Mouse (Mus musculus) liver, embryonic 12.5 days (tissue): ENCODE results near the gene Gm28230. TPM values are rescaled to one million over a fixed set of nuclear protein-coding genes. Genes with fewer than 3 reads are reported as not detected.

ENCODE experiments used
- ATAC-seq: fragments of 200-750 bp; cut with Nextera tagmentation; 2 replicates; pipeline ENCODE4 v1.8.0; 2017; ENCODE audit warnings: moderate number of reproducible peaks, mild to moderate bottlenecking, moderate library complexity
- H3K27ac ChIP-seq: fragments of 300-500 bp; sonication (generic); 2 replicates; pipeline ENCODE4 v1.5.1; 2016; ENCODE audit warnings: mild to moderate bottlenecking
- H3K27me3 ChIP-seq: fragments of 300-500 bp; sonication (generic); replicated peaks from 2 replicates; pipeline ENCODE4 v1.6.1; 2016; ENCODE audit warnings: mild to moderate bottlenecking, moderate library complexity
- H3K36me3 ChIP-seq: fragments of 300-500 bp; sonication (generic); 2 replicates; pipeline ENCODE4 v1.6.1; 2016; ENCODE audit warnings: mild to moderate bottlenecking, moderate library complexity
- H3K4me1 ChIP-seq: fragments of 300-500 bp; sonication (generic); 2 replicates; pipeline ENCODE4 v1.6.1; 2016
- H3K4me2 ChIP-seq: fragments of 300-500 bp; sonication (generic); 2 replicates; pipeline ENCODE4 v1.6.1; 2016; ENCODE audit warnings: mild to moderate bottlenecking, moderate library complexity
- H3K4me3 ChIP-seq: fragments of 300-500 bp; sonication (generic); 2 replicates; pipeline ENCODE4 v1.5.1; 2016; ENCODE audit warnings: mild to moderate bottlenecking, moderate library complexity
- H3K9ac ChIP-seq: fragments of 300-500 bp; sonication (generic); 2 replicates; pipeline ENCODE4 v1.6.1; 2016; ENCODE audit warnings: mild to moderate bottlenecking, moderate library complexity
- H3K9me3 ChIP-seq: fragments of 300-500 bp; sonication (generic); replicated peaks from 2 replicates; pipeline ENCODE4 v1.6.1; 2016; ENCODE audit warnings: mild to moderate bottlenecking, moderate library complexity
- WGBS: fragments of 180-500 bp; shearing (Covaris S2); methylation state at CpG from one replicate; pipeline ENCODE4 v1.1.7; 2016; ENCODE audit not compliant: insufficient replicate concordance; 5-methylcytosine and 5-hydroxymethylcytosine counted together
- polyA plus RNA-seq: library from polyadenylated mRNA; unstranded; fragments of >200 nt; fragmentation: Nextera tagmentation; extraction: Ambion mirVana; gene quantifications from 2 replicates; pipeline ENCODE4 v1.2.1, GENCODE M21; 2016

Gene Gm28230
- polyA plus RNA-seq, 1 experiment from 2014 or later = not detected

GRCm38 (mm10) chr2:74741252-74741978 is 14.9 kb downstream of the Gm28230 start:
- ATAC-seq = no peak
- H3K4me3 ChIP-seq = no peak overlapping the region
- H3K9me3 ChIP-seq = no peaks in the 10 kb centered on the region
- H3K4me1 ChIP-seq = no peaks in the 10 kb centered on the region
- no peak overlapping the region for H3K4me2 ChIP-seq
- H3K27ac ChIP-seq = no peak overlapping the region
- H3K36me3 ChIP-seq = no peaks in the 10 kb centered on the region
- peaks cover 97% of the 10 kb centered on the region for H3K27me3 ChIP-seq
- 35% methylated on average over 2 of the region's 3 CpGs for WGBS
- no peak overlapping the region for H3K9ac ChIP-seq

- no peaks in the 10 kb centered on the region for H3K36me3 ChIP-seq
- H3K27ac ChIP-seq = no peak overlapping the region
- 0 out of 2 replicates have a peak, but pooled peaks cover 4% of the 10 kb centered on the region for H3K4me1 ChIP-seq
- no peak overlapping the region for H3K4me2 ChIP-seq
- no peak overlapping the region for H3K9ac ChIP-seq
- no peak for ATAC-seq
- no peaks in the 10 kb centered on the region for H3K9me3 ChIP-seq
- H3K4me3 ChIP-seq = no peak overlapping the region
- H3K27me3 ChIP-seq = peaks cover 97% of the 10 kb centered on the region
Measured at GRCm38 (mm10) chr2:74741979-74742277, 15.4 kb downstream of the Gm28230 start.

GRCm38 (mm10) chr2:74745540-74746297 is 19.2 kb downstream of the Gm28230 start:
- Histone ChIP-seq H3K4me3 (no peak overlapping the region), H3K4me1 (0 out of 2 replicates have a peak, but pooled peaks cover 12% of the 10 kb centered on the region), H3K9ac (no peak overlapping the region), H3K27ac (no peak overlapping the region), H3K36me3 (no peaks in the 10 kb centered on the region), H3K4me2 (no peak overlapping the region), H3K27me3 (peaks cover 97% of the 10 kb centered on the region), H3K9me3 (no peaks in the 10 kb centered on the region)
- WGBS = 13% methylated on average over 6 of the region's 6 CpGs
- no peak for ATAC-seq

GRCm38 (mm10) chr2:74746298-74746921 is 19.9 kb downstream of the Gm28230 start:
- no peak for ATAC-seq
- Histone ChIP-seq H3K27me3 (peaks cover 97% of the 10 kb centered on the region), H3K4me2 (peak overlapping the region; percentile 14; the same call in 1 of the 2 replicates), H3K9ac (no peak overlapping the region), H3K4me1 (0 out of 2 replicates have a peak, but pooled peaks cover 12% of the 10 kb centered on the region), H3K36me3 (no peaks in the 10 kb centered on the region), H3K9me3 (no peaks in the 10 kb centered on the region), H3K27ac (no peak overlapping the region), H3K4me3 (no peak overlapping the region)
- WGBS = 2% methylated on average over 58 of the region's 58 CpGs

GRCm38 (mm10) chr2:74747006-74747405 is 20.5 kb downstream of the Gm28230 start:
- 7% methylated on average over 24 of the region's 24 CpGs for WGBS
- H3K27ac ChIP-seq = no peak overlapping the region
- no peak overlapping the region for H3K4me3 ChIP-seq

GRCm38 (mm10) chr2:74747661-74748141 is 21.2 kb downstream of the Gm28230 start:
- Histone ChIP-seq H3K9ac (no peak overlapping the region), H3K36me3 (no peaks in the 10 kb centered on the region), H3K27ac (no peak overlapping the region), H3K4me1 (0 out of 2 replicates have a peak, but pooled peaks cover 12% of the 10 kb centered on the region), H3K9me3 (no peaks in the 10 kb centered on the region), H3K4me3 (no peak overlapping the region), H3K27me3 (peaks cover 98% of the 10 kb centered on the region), H3K4me2 (no peak overlapping the region)
- no peak for ATAC-seq
- WGBS = 22% methylated on average over 11 of the region's 11 CpGs

More at GRCm38 (mm10) chr2:74747006-74747405, 20.5 kb downstream of the Gm28230 start:
- Histone ChIP-seq H3K4me2 (no peak overlapping the region), H3K9ac (no peak overlapping the region), H3K9me3 (no peaks in the 10 kb centered on the region), H3K27me3 (peaks cover 97% of the 10 kb centered on the region), H3K36me3 (no peaks in the 10 kb centered on the region), H3K4me1 (0 out of 2 replicates have a peak, but pooled peaks cover 12% of the 10 kb centered on the region)
- ATAC-seq = no peak

- H3K27me3 ChIP-seq = peaks cover 100% of the 10 kb centered on the region
- H3K27ac ChIP-seq = no peak overlapping the region
- H3K4me2 ChIP-seq = no peak overlapping the region
- WGBS = 15% methylated on average over 9 of the region's 9 CpGs
- H3K4me3 ChIP-seq = no peak overlapping the region
- H3K36me3 ChIP-seq = no peaks in the 10 kb centered on the region
- 0 out of 2 replicates have a peak, but pooled peaks cover 12% of the 10 kb centered on the region for H3K4me1 ChIP-seq
- H3K9me3 ChIP-seq = no peaks in the 10 kb centered on the region
- no peak overlapping the region for H3K9ac ChIP-seq
- no peak for ATAC-seq
Measured at GRCm38 (mm10) chr2:74748436-74748995, 22.0 kb downstream of the Gm28230 start.

GRCm38 (mm10) chr2:74749337-74750121 is 23.0 kb downstream of the Gm28230 start:
- peak overlapping the region; percentile 12 for H3K4me3 ChIP-seq
- ATAC-seq = no peak
- H3K9ac ChIP-seq = no peak overlapping the region
- 0 out of 2 replicates have a peak, but pooled peaks cover 12% of the 10 kb centered on the region for H3K4me1 ChIP-seq
- no peak overlapping the region for H3K27ac ChIP-seq
- peaks cover 100% of the 10 kb centered on the region for H3K27me3 ChIP-seq
- WGBS = 1% methylated on average over 47 of the region's 47 CpGs
- H3K36me3 ChIP-seq = no peaks in the 10 kb centered on the region
- H3K4me2 ChIP-seq = peak overlapping the region; percentile 45
- no peaks in the 10 kb centered on the region for H3K9me3 ChIP-seq

- peaks cover 97% of the 10 kb centered on the region for H3K27me3 ChIP-seq
- no peak overlapping the region for H3K9ac ChIP-seq
- no peak overlapping the region for H3K27ac ChIP-seq
- no peak overlapping the region for H3K4me3 ChIP-seq
- ATAC-seq = no peak
- no peaks in the 10 kb centered on the region for H3K36me3 ChIP-seq
- H3K4me2 ChIP-seq = no peak overlapping the region
- H3K4me1 ChIP-seq = 0 out of 2 replicates have a peak, but pooled peaks cover 12% of the 10 kb centered on the region
- WGBS = 32% methylated on average over 5 of the region's 5 CpGs
- no peaks in the 10 kb centered on the region for H3K9me3 ChIP-seq
Measured at GRCm38 (mm10) chr2:74750731-74751250, 24.3 kb downstream of the Gm28230 start.

GRCm38 (mm10) chr2:74751861-74752260 is 25.3 kb downstream of the Gm28230 start:
- H3K27ac ChIP-seq = no peak overlapping the region
- no peak for ATAC-seq
- H3K4me1 ChIP-seq = 0 out of 2 replicates have a peak, but pooled peaks cover 8% of the 10 kb centered on the region
- no peak overlapping the region for H3K4me2 ChIP-seq
- H3K9ac ChIP-seq = no peak overlapping the region
- H3K36me3 ChIP-seq = no peaks in the 10 kb centered on the region
- H3K27me3 ChIP-seq = peaks cover 97% of the 10 kb centered on the region
- H3K4me3 ChIP-seq = no peak overlapping the region
- WGBS = 39% methylated on average over 1 of the region's 1 CpGs
- no peaks in the 10 kb centered on the region for H3K9me3 ChIP-seq
